ENCODE assay signal across 8 mouse cellular contexts in the genomic region with DNA sequence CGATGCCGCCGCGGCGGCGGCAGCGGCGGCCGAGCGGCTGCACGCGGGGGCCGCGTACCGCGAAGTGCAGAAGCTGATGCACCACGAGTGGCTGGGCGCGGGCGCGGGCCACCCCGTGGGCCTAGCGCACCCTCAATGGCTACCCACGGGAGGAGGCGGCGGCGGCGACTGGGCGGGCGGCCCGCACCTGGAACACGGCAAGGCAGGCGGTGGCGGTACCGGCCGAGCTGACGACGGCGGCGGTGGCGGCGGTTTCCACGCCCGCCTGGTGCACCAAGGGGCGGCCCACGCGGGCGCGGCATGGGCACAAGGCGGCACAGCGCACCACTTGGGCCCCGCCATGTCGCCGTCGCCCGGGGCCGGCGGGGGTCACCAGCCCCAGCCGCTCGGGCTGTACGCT. TPM values are rescaled to one million over a fixed set of nuclear protein-coding genes. Genes with fewer than 3 reads are reported as not detected.
A peak's percentile ranks its signal among the peaks of the same experiment; 100 is the strongest.
DNase-seq lines count a peak whose midpoint lies in the region; TF ChIP-seq lines count a peak whose summit lies in the region.

No protein-coding gene starts in this region.

- TF ChIP-seq CTCF in gastrocnemius, adult 2 months (IDR thresholded peaks at IDR 0.05) = no peak
- no peak for TF ChIP-seq CTCF in testis, adult 2 months (IDR thresholded peaks at IDR 0.05; ENCODE audit: control insufficient read depth, insufficient read depth, insufficient replicate concordance, low read depth, low read length)
- TF ChIP-seq CTCF in olfactory bulb, adult 2 months (IDR thresholded peaks at IDR 0.05; ENCODE audit: insufficient read depth, low read depth, low read length) = no peak

- H3K27ac ChIP-seq in gastrocnemius, adult 2 months = no peak overlapping the region; the same call in 1 of the 2 replicates
- H3K27ac ChIP-seq in testis, adult 2 months (ENCODE audit: control insufficient read depth, insufficient read depth, low read depth, low read length) = no peak overlapping the region
- H3K27ac ChIP-seq in olfactory bulb, adult 2 months (ENCODE audit: insufficient read depth, low read depth, low read length) = no peak overlapping the region

- H3K27me3 ChIP-seq in testis, adult 2 months (ENCODE audit: control insufficient read depth, insufficient read depth, low read length) = peaks cover 3% of the 10 kb centered on the region

- peaks cover 20% of the 10 kb centered on the region for H3K4me1 ChIP-seq in testis, adult 2 months (ENCODE audit: control insufficient read depth, insufficient read depth, low read length)
- H3K4me1 ChIP-seq in olfactory bulb, adult 2 months (ENCODE audit: control insufficient read depth, insufficient read depth, low read length) = peaks cover 19% of the 10 kb centered on the region

- H3K36me3 ChIP-seq in testis, adult 2 months (ENCODE audit: control insufficient read depth, insufficient read depth, low read length) = no peaks in the 10 kb centered on the region

- H3K4me3 ChIP-seq in gastrocnemius, adult 2 months = peak overlapping the region; percentile 86
- H3K4me3 ChIP-seq in testis, adult 2 months (ENCODE audit: control insufficient read depth, low read depth, low read length) = peak overlapping the region; percentile 58
- peak overlapping the region; percentile 58 for H3K4me3 ChIP-seq in olfactory bulb, adult 2 months (ENCODE audit: insufficient read depth, low read depth, low read length)

- TF ChIP-seq POLR2A in testis, adult 2 months (IDR thresholded peaks at IDR 0.05; ENCODE audit: control insufficient read depth, low read depth, low read length) = no peak
- no peak for TF ChIP-seq POLR2A in olfactory bulb, adult 2 months (IDR thresholded peaks at IDR 0.05; ENCODE audit: insufficient read depth, low read depth, low read length)

- WGBS in olfactory bulb, adult 2 months = 2% methylated on average over 61 of the region's 61 CpGs

- intact Hi-C loops in gastrocnemius, adult 2 months (cut with DNase I) = no loop called here
- intact Hi-C loops in gastrocnemius, postnatal 36 days (cut with DNase I) = no loop called here

- peak; percentile 36 for DNase-seq in gastrocnemius, adult 2 months
- DNase-seq in gastrocnemius, postnatal 36 days = no peak
- no peak for DNase-seq in testis, postnatal 10 days (ENCODE audit: low spot score)
- peak; percentile 30 for DNase-seq in kidney, postnatal 10 days
- DNase-seq in ovary, postnatal 36 days (ENCODE audit: low spot score) = no peak
- no peak for DNase-seq in right cerebral cortex, postnatal 4 days

RNA-seq across cellular contexts. Expression of a gene that starts 1.2 kb away (rescaled TPM):
- total RNA-seq in gastrocnemius, adult 2 months (2021) = under 1 TPM; 0.14 to 0.26 TPM
- total RNA-seq in gastrocnemius, postnatal 36 days (2021) = under 1 TPM; 0.31 to 0.52 TPM
- polyA plus RNA-seq in testis, adult 2 months (2012; rRNA removed) = 0.22 and 0.32 TPM in 2 replicates
- not detected in 2 replicates for polyA plus RNA-seq in olfactory bulb, adult 2 months (2012; ENCODE audit: insufficient read depth, insufficient read length, low replicate concordance, missing spikeins)

RNA-seq across cellular contexts. Expression of a gene that starts 35.6 kb away (rescaled TPM):
- 10 to 100 TPM; 17.5 to 21.5 TPM for total RNA-seq in gastrocnemius, adult 2 months (2021)
- total RNA-seq in gastrocnemius, postnatal 36 days (2021) = 10 to 100 TPM; 15.4 to 16.7 TPM
- polyA plus RNA-seq in testis, adult 2 months (2012; rRNA removed) = 4.3 and 4.8 TPM in 2 replicates
- not detected in 2 replicates for polyA plus RNA-seq in olfactory bulb, adult 2 months (2012; ENCODE audit: insufficient read depth, insufficient read length, low replicate concordance, missing spikeins)

RNA-seq across cellular contexts. Expression of a gene that starts 42.7 kb away (rescaled TPM):
- 100 to 1,000 TPM; 151 to 515 TPM for total RNA-seq in gastrocnemius, adult 2 months (2021)
- 100 to 1,000 TPM; 216 to 338 TPM for total RNA-seq in gastrocnemius, postnatal 36 days (2021)
- polyA plus RNA-seq in testis, adult 2 months (2012; rRNA removed) = 1.2 and 1.6 TPM in 2 replicates
- not detected in 2 replicates for polyA plus RNA-seq in olfactory bulb, adult 2 months (2012; ENCODE audit: insufficient read depth, insufficient read length, low replicate concordance, missing spikeins)

RNA-seq across cellular contexts. Expression of a gene that starts 47.2 kb away (rescaled TPM):
- not detected for total RNA-seq in gastrocnemius, adult 2 months (2021)
- total RNA-seq in gastrocnemius, postnatal 36 days (2021) = not detected
- polyA plus RNA-seq in testis, adult 2 months (2012; rRNA removed) = not detected in 2 replicates
- not detected in 2 replicates for polyA plus RNA-seq in olfactory bulb, adult 2 months (2012; ENCODE audit: insufficient read depth, insufficient read length, low replicate concordance, missing spikeins)

RNA-seq across cellular contexts. Expression of a gene that starts 56.8 kb away (rescaled TPM):
- total RNA-seq in gastrocnemius, adult 2 months (2021) = 10 to 100 TPM; 11.1 to 14.3 TPM
- 10 to 100 TPM; 10.1 to 12.8 TPM for total RNA-seq in gastrocnemius, postnatal 36 days (2021)
- polyA plus RNA-seq in testis, adult 2 months (2012; rRNA removed) = 24.2 and 24.7 TPM in 2 replicates
- not detected in 2 replicates for polyA plus RNA-seq in olfactory bulb, adult 2 months (2012; ENCODE audit: insufficient read depth, insufficient read length, low replicate concordance, missing spikeins)

Comparison
In these comparisons a context has a peak if more than half of its experiments do, and no peak if none do; other contexts are left out.
1. DNase-seq: peak in gastrocnemius, adult 2 months (single experiment) and kidney, postnatal 10 days (single experiment); none in gastrocnemius, postnatal 36 days (0 of 2), testis, postnatal 10 days (single experiment), ovary, postnatal 36 days (single experiment) and right cerebral cortex, postnatal 4 days (single experiment).
2. Peak in every context shown above with its lines, with median percentiles within 50 percentile points of each other: H3K4me3 ChIP-seq.